Mouse (Mus musculus): ENCODE results near the gene Oprl1. TPM values are rescaled to one million over a fixed set of nuclear protein-coding genes. Genes with fewer than 3 reads are reported as not detected.
A peak's percentile ranks its signal among the peaks of the same experiment; 100 is the strongest.

Gene Oprl1
- polyA plus RNA-seq, 1 experiment from 2014 or later = 1.7 TPM

GRCm38 (mm10) chr2:181727659-181728262 is 12.9 kb downstream of the Oprl1 start:
- no peaks in the 10 kb centered on the region for H3K9me3 ChIP-seq
- H3K4me3 ChIP-seq (replicated peaks) = no peak overlapping the region
- no peak overlapping the region for H3K9ac ChIP-seq
- 58% methylated on average over 9 of the region's 9 CpGs for WGBS
- H3K4me1 ChIP-seq (replicated peaks) = no peaks in the 10 kb centered on the region
- no peak overlapping the region for H3K4me2 ChIP-seq (replicated peaks)
- H3K27me3 ChIP-seq (replicated peaks) = no peaks in the 10 kb centered on the region
- H3K36me3 ChIP-seq = no peaks in the 10 kb centered on the region
- no peak for ATAC-seq
- no peak overlapping the region for H3K27ac ChIP-seq

GRCm38 (mm10) chr2:181730051-181730450 is 15.2 kb downstream of the Oprl1 start:
- ATAC-seq = no peak

GRCm38 (mm10) chr2:181752626-181753025 is 37.8 kb downstream of the Oprl1 start:
- H3K4me2 ChIP-seq (replicated peaks) = no peak overlapping the region
- no peaks in the 10 kb centered on the region for H3K27me3 ChIP-seq (replicated peaks)
- H3K36me3 ChIP-seq = no peaks in the 10 kb centered on the region
- no peaks in the 10 kb centered on the region for H3K4me1 ChIP-seq (replicated peaks)
- no peak overlapping the region for H3K27ac ChIP-seq
- 62% methylated on average over 1 of the region's 1 CpGs for WGBS
- no peak overlapping the region for H3K9ac ChIP-seq
- no peak overlapping the region for H3K4me3 ChIP-seq (replicated peaks)
- no peaks in the 10 kb centered on the region for H3K9me3 ChIP-seq
- ATAC-seq = no peak

More at GRCm38 (mm10) chr2:181730051-181730450, 15.2 kb downstream of the Oprl1 start:
- Histone ChIP-seq H3K36me3 (no peaks in the 10 kb centered on the region), H3K4me2 (replicated peaks) (no peak overlapping the region), H3K27ac (no peak overlapping the region), H3K27me3 (replicated peaks) (no peaks in the 10 kb centered on the region), H3K9me3 (no peaks in the 10 kb centered on the region), H3K4me3 (replicated peaks) (no peak overlapping the region), H3K4me1 (replicated peaks) (no peaks in the 10 kb centered on the region), H3K9ac (no peak overlapping the region)
- WGBS = 63% methylated on average over 3 of the region's 3 CpGs

- H3K27me3 ChIP-seq (replicated peaks) = no peaks in the 10 kb centered on the region
- no peak overlapping the region for H3K4me2 ChIP-seq (replicated peaks)
- H3K9me3 ChIP-seq = no peaks in the 10 kb centered on the region
- no peak overlapping the region for H3K4me3 ChIP-seq (replicated peaks)
- WGBS = 72% methylated on average over 2 of the region's 2 CpGs
- no peak overlapping the region for H3K9ac ChIP-seq
- no peaks in the 10 kb centered on the region for H3K36me3 ChIP-seq
- no peak for ATAC-seq
- no peak overlapping the region for H3K27ac ChIP-seq
- no peaks in the 10 kb centered on the region for H3K4me1 ChIP-seq (replicated peaks)
Measured at GRCm38 (mm10) chr2:181758147-181758725, 43.4 kb downstream of the Oprl1 start.

- Histone ChIP-seq H3K27me3 (replicated peaks) (no peaks in the 10 kb centered on the region; the same call in 1 of the 2 replicates), H3K4me2 (replicated peaks) (no peak overlapping the region), H3K9ac (no peak overlapping the region), H3K4me1 (replicated peaks) (no peaks in the 10 kb centered on the region), H3K27ac (no peak overlapping the region), H3K4me3 (replicated peaks) (no peak overlapping the region), H3K9me3 (no peaks in the 10 kb centered on the region), H3K36me3 (no peaks in the 10 kb centered on the region)
- ATAC-seq = no peak
- WGBS = 27% methylated on average over 4 of the region's 4 CpGs
Measured at GRCm38 (mm10) chr2:181759041-181759440, 44.2 kb downstream of the Oprl1 start.

GRCm38 (mm10) chr2:181763006-181763830 is 48.4 kb downstream of the Oprl1 start, which contains the start of gene Myt1:
Gene Myt1, plus strand, starts transcription at chr2:181763332.
- H3K27ac ChIP-seq = no peak within 1 kb of the TSS
- H3K4me2 ChIP-seq (replicated peaks) = no peak within 1 kb of the TSS

GRCm38 (mm10) chr2:181763886-181764527 is 49.2 kb downstream of the Oprl1 start:
- no peak for ATAC-seq
- Histone ChIP-seq H3K9me3 (no peaks in the 10 kb centered on the region), H3K4me1 (replicated peaks) (no peaks in the 10 kb centered on the region), H3K36me3 (no peaks in the 10 kb centered on the region), H3K27me3 (replicated peaks) (no peaks in the 10 kb centered on the region; the same call in 1 of the 2 replicates), H3K4me2 (replicated peaks) (no peak overlapping the region), H3K9ac (no peak overlapping the region), H3K4me3 (replicated peaks) (no peak overlapping the region), H3K27ac (no peak overlapping the region)
- WGBS = 37% methylated on average over 14 of the region's 14 CpGs

More at GRCm38 (mm10) chr2:181763006-181763830, 48.4 kb downstream of the Oprl1 start, which contains the start of gene Myt1:
- Histone ChIP-seq H3K4me1 (replicated peaks) (no peaks in the 10 kb centered on the region), H3K27me3 (replicated peaks) (no peaks in the 10 kb centered on the region; the same call in 1 of the 2 replicates), H3K36me3 (no peaks in the 10 kb centered on the region), H3K4me3 (replicated peaks) (no peak within 1 kb of the TSS), H3K9me3 (no peaks in the 10 kb centered on the region), H3K9ac (no peak within 1 kb of the TSS)
- WGBS = 62% methylated on average over 8 of the region's 8 CpGs
- ATAC-seq = no peak

GRCm38 (mm10) chr2:181764600-181764999 is 49.8 kb downstream of the Oprl1 start:
- 2% methylated on average over 10 of the region's 10 CpGs for WGBS
- 0 out of 2 replicates have a peak, but pooled peaks have one; percentile 61 for ATAC-seq

GRCm38 (mm10) chr2:181765251-181765650 is 50.4 kb downstream of the Oprl1 start:
- Histone ChIP-seq H3K4me3 (replicated peaks) (no peak overlapping the region), H3K27ac (no peak overlapping the region), H3K9ac (no peak overlapping the region), H3K27me3 (replicated peaks) (no peaks in the 10 kb centered on the region; the same call in 1 of the 2 replicates), H3K4me2 (replicated peaks) (no peak overlapping the region), H3K36me3 (no peaks in the 10 kb centered on the region), H3K9me3 (no peaks in the 10 kb centered on the region), H3K4me1 (replicated peaks) (no peaks in the 10 kb centered on the region)
- WGBS = 81% methylated on average over 4 of the region's 4 CpGs
- ATAC-seq = no peak

More at GRCm38 (mm10) chr2:181764600-181764999, 49.8 kb downstream of the Oprl1 start:
- Histone ChIP-seq H3K4me3 (replicated peaks) (no peak overlapping the region), H3K4me2 (replicated peaks) (no peak overlapping the region), H3K4me1 (replicated peaks) (no peaks in the 10 kb centered on the region), H3K36me3 (no peaks in the 10 kb centered on the region), H3K9ac (no peak overlapping the region), H3K27me3 (replicated peaks) (no peaks in the 10 kb centered on the region; the same call in 1 of the 2 replicates), H3K27ac (no peak overlapping the region), H3K9me3 (no peaks in the 10 kb centered on the region)

GRCm38 (mm10) chr2:181766672-181767557 is 52.1 kb downstream of the Oprl1 start:
- WGBS = 50% methylated on average over 14 of the region's 14 CpGs
- no peaks in the 10 kb centered on the region; the same call in 1 of the 2 replicates for H3K27me3 ChIP-seq (replicated peaks)

GRCm38 (mm10) chr2:181768451-181768850 is 53.6 kb downstream of the Oprl1 start:
- Histone ChIP-seq H3K4me2 (replicated peaks) (no peak overlapping the region), H3K4me3 (replicated peaks) (no peak overlapping the region), H3K9me3 (no peaks in the 10 kb centered on the region), H3K9ac (no peak overlapping the region), H3K27ac (no peak overlapping the region), H3K27me3 (replicated peaks) (no peaks in the 10 kb centered on the region; the same call in 1 of the 2 replicates), H3K36me3 (no peaks in the 10 kb centered on the region), H3K4me1 (replicated peaks) (no peaks in the 10 kb centered on the region)
- no peak for ATAC-seq

More at GRCm38 (mm10) chr2:181766672-181767557, 52.1 kb downstream of the Oprl1 start:
- no peak for ATAC-seq
- no peak overlapping the region for H3K9ac ChIP-seq
- no peaks in the 10 kb centered on the region for H3K9me3 ChIP-seq
- no peaks in the 10 kb centered on the region for H3K36me3 ChIP-seq
- no peaks in the 10 kb centered on the region for H3K4me1 ChIP-seq (replicated peaks)
- no peak overlapping the region for H3K27ac ChIP-seq
- no peak overlapping the region for H3K4me2 ChIP-seq (replicated peaks)
- H3K4me3 ChIP-seq (replicated peaks) = no peak overlapping the region
